ENCODE assay signal across 27 mouse cellular contexts in the genomic region with DNA sequence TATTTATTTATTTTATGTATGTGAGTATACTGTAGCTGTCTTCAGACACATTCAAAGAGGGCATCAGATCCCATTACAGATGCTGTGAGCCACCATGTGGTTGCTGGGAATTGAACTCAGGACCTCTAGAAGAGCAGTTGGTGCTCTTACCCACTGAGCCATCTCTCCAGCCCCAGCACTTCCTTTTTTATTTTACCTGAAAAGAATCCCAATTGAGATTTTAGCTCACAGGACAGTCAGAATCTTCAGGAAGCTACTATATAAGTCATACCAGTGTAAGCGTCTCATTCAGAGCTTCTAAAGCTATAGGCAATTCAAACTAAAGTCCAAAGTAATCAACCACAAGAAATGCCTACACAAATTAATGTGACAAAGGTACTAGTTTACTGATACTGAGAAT.
"Had no signal": no experiment of that assay in that cellular context is flagged by ENCODE, and none has a peak within 500 bp of the region (broad histone marks: within the 10 kb centered on the region; RNA-seq: fewer than 3 reads in every experiment).

No protein-coding gene starts in this region.

- H3K9me3 ChIP-seq: limb, embryonic 10.5 days; limb, embryonic 12.5 days; limb, embryonic 13.5 days; limb, embryonic 15.5 days; liver, embryonic 12.5 days; liver, embryonic 13.5 days; liver, embryonic 15.5 days; lung, embryonic 15.5 days; megakaryocyte, embryonic 14.5 days; midbrain, embryonic 10.5 days; midbrain, embryonic 12.5 days; midbrain, embryonic 13.5 days; midbrain, embryonic 15.5 days; neural tube, embryonic 12.5 days had no signal

- H3K27me3 ChIP-seq: limb, embryonic 12.5 days; limb, embryonic 13.5 days; limb, embryonic 15.5 days; liver, embryonic 12.5 days; liver, embryonic 13.5 days; liver, embryonic 15.5 days; lung, embryonic 15.5 days; megakaryocyte, embryonic 14.5 days; midbrain, embryonic 12.5 days; midbrain, embryonic 13.5 days; midbrain, embryonic 15.5 days; neural tube, embryonic 12.5 days had no signal

- H3K4me3 ChIP-seq: limb, embryonic 10.5 days; limb, embryonic 12.5 days; limb, embryonic 13.5 days; limb, embryonic 15.5 days; liver, embryonic 12.5 days; liver, embryonic 13.5 days; liver, embryonic 15.5 days; lung, embryonic 15.5 days; megakaryocyte, embryonic 14.5 days; midbrain, embryonic 10.5 days; midbrain, embryonic 12.5 days; midbrain, embryonic 13.5 days; midbrain, embryonic 15.5 days; myocyte; neural tube, embryonic 12.5 days had no signal

- H3K9ac ChIP-seq: limb, embryonic 12.5 days; limb, embryonic 13.5 days; limb, embryonic 15.5 days; liver, embryonic 12.5 days; liver, embryonic 13.5 days; liver, embryonic 14.5 days; liver, embryonic 15.5 days; liver, postnatal 0 days; lung, embryonic 14.5 days; lung, embryonic 15.5 days; midbrain, embryonic 12.5 days; midbrain, embryonic 13.5 days; midbrain, embryonic 15.5 days; neural tube, embryonic 12.5 days had no signal

- H3K27ac ChIP-seq: limb, embryonic 10.5 days; limb, embryonic 12.5 days; limb, embryonic 13.5 days; limb, embryonic 15.5 days; liver, embryonic 12.5 days; liver, embryonic 13.5 days; liver, embryonic 14.5 days; liver, embryonic 15.5 days; lung, embryonic 15.5 days; macrophage; midbrain, embryonic 10.5 days; midbrain, embryonic 12.5 days; midbrain, embryonic 13.5 days; midbrain, embryonic 15.5 days; neural tube, embryonic 12.5 days had no signal

- H3K36me3 ChIP-seq: limb, embryonic 12.5 days; limb, embryonic 13.5 days; liver, embryonic 13.5 days; lung, embryonic 15.5 days; midbrain, embryonic 12.5 days; midbrain, embryonic 13.5 days; midbrain, embryonic 15.5 days; neural tube, embryonic 12.5 days had no signal

- H3K4me1 ChIP-seq: limb, embryonic 10.5 days; limb, embryonic 12.5 days; limb, embryonic 13.5 days; limb, embryonic 15.5 days; liver, embryonic 12.5 days; lung, embryonic 15.5 days; midbrain, embryonic 10.5 days; midbrain, embryonic 12.5 days; midbrain, embryonic 13.5 days; midbrain, embryonic 15.5 days; neural tube, embryonic 12.5 days had no signal

- DNase-seq: liver; liver, embryonic 13.5 days; liver, postnatal 0 days; lung, adult 18-20 months; lung, adult 2 months; lung, embryonic 14.5 days; lung, postnatal 10 days; lung, postnatal 14 days; lung, postnatal 36 days; lung, postnatal 4 days; midbrain, embryonic 14.5 days had no signal
